Mouse (Mus musculus) spleen, adult 2 months (tissue): Measurements from ENCODE around the gene Ttc29. TPM values are rescaled to one million over a fixed set of nuclear protein-coding genes. Genes with fewer than 3 reads are reported as not detected.

Experiments
- DNase-seq, 2 experiments: peaks; one replicate each; pipeline versions ENCODE4 v3.0.0 to v3.0.0-alpha.2; 2012 to 2021; ENCODE audit warnings: low spot score in 2 of 2, low read depth in 1 of 2
- H3K27ac ChIP-seq: fragments of 200-500 bp; 2 replicates; pipeline ENCODE4 v1.5.1; 2012; ENCODE audit warnings: low read length, inconsistent platforms; ENCODE audit not compliant: insufficient read depth
- H3K27me3 ChIP-seq: fragments of 200-500 bp; 2 replicates; pipeline ENCODE4 v1.6.1; 2012; ENCODE audit warnings: mild to moderate bottlenecking, moderate library complexity, low read length, inconsistent platforms; ENCODE audit not compliant: control insufficient read depth, insufficient read depth
- H3K36me3 ChIP-seq: fragments of 200-500 bp; 2 replicates; pipeline ENCODE4 v1.6.1; 2012; ENCODE audit warnings: mild to moderate bottlenecking, low read length, inconsistent platforms; ENCODE audit not compliant: control insufficient read depth, insufficient read depth
- H3K4me1 ChIP-seq: fragments of 200-500 bp; 2 replicates; pipeline ENCODE4 v1.6.1; 2011; ENCODE audit warnings: inconsistent platforms; ENCODE audit not compliant: control insufficient read depth, insufficient read depth, insufficient read length
- H3K4me3 ChIP-seq: fragments of 200-500 bp; 2 replicates; pipeline ENCODE4 v1.5.1; 2011; ENCODE audit warnings: mild to moderate bottlenecking, inconsistent platforms; ENCODE audit not compliant: insufficient read depth, insufficient read length; ENCODE audit errors: extremely low read depth
- CTCF ChIP-seq: fragments of 200-500 bp; IDR thresholded peaks from 2 replicates; pipeline ENCODE4 v1.5.1; 2011; ENCODE audit warnings: mild to moderate bottlenecking, inconsistent platforms; ENCODE audit not compliant: insufficient read depth, insufficient read length, insufficient replicate concordance; ENCODE audit errors: extremely low read depth
- POLR2A ChIP-seq: fragments of 200-500 bp; IDR thresholded peaks from 2 replicates; pipeline ENCODE4 v1.6.1; 2011; ENCODE audit warnings: low read depth, low read length, inconsistent platforms
- WGBS: fragments of 180-500 bp; shearing (Covaris S2); methylation state at CpG from one replicate; pipeline ENCODE4 v1.1.7; 2018; 5-methylcytosine and 5-hydroxymethylcytosine counted together
- polyA plus RNA-seq: library from polyadenylated mRNA; depleted of rRNA; stranded (reverse); fragments of >200 nt; gene quantifications from 2 replicates; pipeline ENCODE4 v1.2.3, GENCODE M21; 2012

The Ttc29 gene
- polyA plus RNA-seq, 1 experiment = not detected

- 88% methylated on average over 3 of the region's 3 CpGs for WGBS
- H3K27ac ChIP-seq = no peak overlapping the region
- H3K27me3 ChIP-seq = no peaks in the 10 kb centered on the region
- H3K4me1 ChIP-seq = no peaks in the 10 kb centered on the region
- no peak overlapping the region for H3K4me3 ChIP-seq
- TF ChIP-seq POLR2A (no peak), CTCF (no peak)
- no peak for DNase-seq
- H3K36me3 ChIP-seq = no peaks in the 10 kb centered on the region
These were observed 110.3 kb downstream of the Ttc29 start for GRCm38 (mm10) chr8:78323391-78323790.

DNA sequence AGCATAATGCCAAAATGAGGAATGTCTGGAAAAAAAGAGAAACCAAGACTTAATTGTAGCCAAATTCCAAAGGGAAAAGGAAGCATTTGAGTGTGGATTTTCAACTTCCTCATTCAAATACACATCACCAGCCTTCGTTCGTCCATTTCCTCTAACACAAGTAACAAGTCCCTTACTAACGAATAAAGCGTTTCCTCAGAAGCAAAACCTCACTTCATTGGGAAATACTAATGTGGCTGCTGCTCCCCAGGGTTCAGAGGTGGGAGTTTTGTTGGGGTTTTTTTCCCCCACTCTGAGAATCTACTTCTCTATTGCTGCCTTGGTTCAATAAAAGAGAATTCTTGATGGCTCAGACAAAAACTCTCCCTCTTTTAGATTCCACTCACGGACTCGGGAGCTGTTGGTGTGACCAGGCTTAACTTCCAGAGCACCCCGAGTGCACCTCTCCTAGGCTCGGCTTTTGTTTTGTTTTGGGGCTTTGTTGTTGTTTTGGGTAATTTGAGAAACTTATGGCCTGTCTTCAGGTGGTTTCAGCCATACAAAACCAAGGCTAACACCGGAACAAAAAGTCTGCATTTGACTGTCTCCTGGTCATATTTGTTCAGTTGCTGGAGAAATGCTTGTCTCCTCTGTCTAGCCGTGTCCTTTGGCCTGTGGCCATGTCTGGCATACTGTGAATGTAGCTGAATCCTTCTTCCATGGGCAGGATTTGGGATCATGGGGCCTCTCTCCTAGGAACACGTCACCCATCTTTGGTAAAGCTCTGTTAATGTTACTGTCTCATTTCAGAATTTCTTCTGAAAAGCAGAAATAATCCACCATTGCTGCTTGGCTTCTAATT lies 127.8 kb downstream of the Ttc29 start:
- Histone ChIP-seq H3K4me3 (no peak overlapping the region), H3K4me1 (no peaks in the 10 kb centered on the region), H3K27me3 (no peaks in the 10 kb centered on the region), H3K27ac (no peak overlapping the region), H3K36me3 (no peaks in the 10 kb centered on the region)
- DNase-seq = no peak
- no peak for TF ChIP-seq CTCF
- no peak for TF ChIP-seq POLR2A
- WGBS = 52% methylated on average over 11 of the region's 11 CpGs

GRCm38 (mm10) chr8:78342151-78342550 lies 129.1 kb downstream of the Ttc29 start:
- H3K27me3 ChIP-seq = no peaks in the 10 kb centered on the region
- H3K27ac ChIP-seq = no peak overlapping the region
- TF ChIP-seq POLR2A = no peak
- no peak for TF ChIP-seq CTCF
- no peak for DNase-seq
- H3K4me1 ChIP-seq = no peaks in the 10 kb centered on the region
- no peak overlapping the region for H3K4me3 ChIP-seq
- no peaks in the 10 kb centered on the region for H3K36me3 ChIP-seq
- 81% methylated on average over 4 of the region's 4 CpGs for WGBS

- TF ChIP-seq POLR2A (no peak), CTCF (no peak)
- no peaks in the 10 kb centered on the region for H3K36me3 ChIP-seq
These were observed 130.9 kb downstream of the Ttc29 start for GRCm38 (mm10) chr8:78344006-78344405.

GRCm38 (mm10) chr8:78345705-78346104 lies 132.6 kb downstream of the Ttc29 start:
- Histone ChIP-seq H3K27me3 (no peaks in the 10 kb centered on the region), H3K27ac (no peak overlapping the region), H3K4me1 (no peaks in the 10 kb centered on the region), H3K4me3 (no peak overlapping the region), H3K36me3 (no peaks in the 10 kb centered on the region)
- TF ChIP-seq POLR2A (no peak), CTCF (no peak)
- no peak for DNase-seq
- 55% methylated on average over 7 of the region's 7 CpGs for WGBS

More at GRCm38 (mm10) chr8:78344006-78344405, 130.9 kb downstream of the Ttc29 start:
- WGBS = 80% methylated on average over 2 of the region's 2 CpGs
- H3K27me3 ChIP-seq = no peaks in the 10 kb centered on the region
- DNase-seq = no peak
- no peaks in the 10 kb centered on the region for H3K4me1 ChIP-seq
- H3K4me3 ChIP-seq = no peak overlapping the region
- no peak overlapping the region for H3K27ac ChIP-seq

GRCm38 (mm10) chr8:78346131-78346621 lies 133.1 kb downstream of the Ttc29 start:
- Histone ChIP-seq H3K4me1 (no peaks in the 10 kb centered on the region), H3K27me3 (no peaks in the 10 kb centered on the region), H3K4me3 (no peak overlapping the region), H3K36me3 (no peaks in the 10 kb centered on the region), H3K27ac (no peak overlapping the region)
- 58% methylated on average over 11 of the region's 11 CpGs for WGBS
- DNase-seq = no peak
- TF ChIP-seq CTCF (no peak), POLR2A (no peak)

GRCm38 (mm10) chr8:78353902-78354301 lies 140.8 kb downstream of the Ttc29 start:
- Histone ChIP-seq H3K4me1 (no peaks in the 10 kb centered on the region), H3K27ac (no peak overlapping the region), H3K4me3 (no peak overlapping the region), H3K36me3 (no peaks in the 10 kb centered on the region), H3K27me3 (no peaks in the 10 kb centered on the region)
- 89% methylated on average over 5 of the region's 5 CpGs for WGBS
- TF ChIP-seq CTCF = no peak
- TF ChIP-seq POLR2A = no peak
- no peak for DNase-seq
